Mouse (Mus musculus): ENCODE results near the gene Melk.

DNA sequence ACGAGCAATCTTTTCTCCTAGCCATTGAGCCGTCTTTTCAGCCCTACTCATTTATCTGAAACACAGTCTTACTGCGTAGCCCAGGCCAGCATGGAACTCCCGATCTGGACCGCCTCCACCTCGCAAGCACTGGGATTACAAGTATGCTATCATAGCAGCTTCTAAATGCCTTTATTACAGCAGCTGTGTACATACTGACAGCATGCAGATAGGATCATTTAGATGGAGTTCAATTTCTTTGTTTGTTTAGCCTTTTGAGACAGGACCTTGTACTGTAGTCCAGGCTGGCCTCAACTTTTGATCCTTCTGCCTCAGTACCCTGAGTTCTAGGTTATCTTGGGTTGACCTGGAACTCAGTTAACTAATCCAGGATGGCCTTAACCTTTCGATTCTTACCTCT, 61.0 kb downstream of the Melk start:
- TF ChIP-seq CTCF (IDR thresholded peaks at IDR 0.05; ENCODE audit: low read depth, low read length) (no peak), POLR2A (IDR thresholded peaks at IDR 0.05; ENCODE audit: insufficient read depth, low read length) (no peak), EP300 (IDR thresholded peaks at IDR 0.05; ENCODE audit: insufficient read depth, low read depth, low read length) (no peak)
